9 mouse cellular contexts compared by ENCODE assay signal in the genomic region with DNA sequence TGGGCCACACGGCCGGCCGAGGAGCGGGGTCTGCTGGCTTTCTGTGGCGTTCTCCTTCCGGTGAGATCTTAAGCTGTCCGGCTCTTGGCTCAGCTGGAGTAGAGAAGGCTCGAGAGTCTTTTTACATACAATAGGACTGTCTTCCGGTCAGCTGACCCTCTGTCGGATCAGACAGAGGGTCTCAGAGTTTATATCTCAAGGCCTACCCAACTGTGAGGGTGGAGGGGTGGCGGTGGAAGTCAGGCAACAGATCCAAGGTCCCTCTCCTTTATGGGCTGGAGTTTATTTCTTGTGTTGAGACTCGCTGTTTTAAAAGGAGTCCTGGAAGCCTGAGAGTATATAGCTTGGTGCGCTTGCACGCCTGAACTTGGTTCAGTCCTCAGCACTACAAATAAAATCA. TPM values are rescaled to one million over a fixed set of nuclear protein-coding genes. Genes with fewer than 3 reads are reported as not detected.
DNase-seq lines count a peak whose midpoint lies in the region; ATAC-seq and TF ChIP-seq lines count a peak whose summit lies in the region.
"Had no signal": no experiment of that assay in that cellular context is flagged by ENCODE, and none has a peak within 500 bp of the region (broad histone marks: within the 10 kb centered on the region; RNA-seq: fewer than 3 reads in every experiment).

A gene (minus strand): TSS at position 101 of the 400 bp plus-strand sequence.

- no peaks in the 10 kb centered on the region for H3K9me3 ChIP-seq in midbrain, postnatal 0 days (ENCODE audit: low read length)
- no peaks in the 10 kb centered on the region for H3K9me3 ChIP-seq in midbrain, embryonic 10.5 days (replicated peaks)

- H3K4me2 ChIP-seq in midbrain, postnatal 0 days (ENCODE audit: low read depth, low read length, poor library complexity, severe bottlenecking) = no peak within 1 kb of the TSS

- no peak for TF ChIP-seq POLR2A in cerebellum, adult 2 months (IDR thresholded peaks at IDR 0.05; ENCODE audit: borderline replicate concordance, insufficient read depth, low read length)

- no peak within 1 kb of the TSS for H3K27ac ChIP-seq in cerebellum, adult 2 months (ENCODE audit: insufficient read depth, low read length)
- no peak within 1 kb of the TSS for H3K27ac ChIP-seq in midbrain, postnatal 0 days (ENCODE audit: low read depth, low read length)
- no peak within 1 kb of the TSS for H3K27ac ChIP-seq in midbrain, embryonic 10.5 days (replicated peaks)

- no peak for TF ChIP-seq CTCF in cerebellum, adult 2 months (IDR thresholded peaks at IDR 0.05; ENCODE audit: borderline replicate concordance, insufficient read depth, low read depth, low read length)
- TF ChIP-seq CTCF in midbrain, postnatal 0 days (IDR thresholded peaks at IDR 0.05) = no peak

- 88% methylated on average over 14 of the region's 14 CpGs for WGBS in cerebellum, adult 2 months
- 86% methylated on average over 14 of the region's 14 CpGs for WGBS in midbrain, postnatal 0 days
- WGBS in midbrain, embryonic 10.5 days = 88% methylated on average over 14 of the region's 14 CpGs

- DNase-seq in cerebellum, adult 2 months = no peak
- DNase-seq in cerebellum, postnatal 14 days = no peak
- DNase-seq in midbrain, postnatal 0 days (ENCODE audit: low spot score) = no peak
- no peak for DNase-seq in midbrain, embryonic 10.5 days (ENCODE audit: low spot score)
- DNase-seq in heart, postnatal 25 days (ENCODE audit: low spot score) = no peak
- no peak for DNase-seq in embryo, embryonic 10 days (ENCODE audit: low spot score)
- no peak for DNase-seq in spleen, adult 18-20 months
- DNase-seq: kidney, adult 11 months had no signal

- no peak for ATAC-seq in midbrain, postnatal 0 days (ENCODE audit: low FRiP score)
- ATAC-seq in neutrophil, adult 5-6 weeks (ENCODE audit: extremely low read depth, insufficient number of reproducible peaks, low FRiP score, poor library complexity, severe bottlenecking) = no peak

- no peak within 1 kb of the TSS for H3K4me3 ChIP-seq in cerebellum, adult 2 months (replicated peaks; ENCODE audit: insufficient read depth, low read depth, low read length)
- H3K4me3 ChIP-seq in midbrain, postnatal 0 days (ENCODE audit: low read depth, low read length) = no peak within 1 kb of the TSS
- no peak within 1 kb of the TSS for H3K4me3 ChIP-seq in midbrain, embryonic 10.5 days

- no peaks in the 10 kb centered on the region for H3K36me3 ChIP-seq in midbrain, postnatal 0 days (ENCODE audit: insufficient read depth, low read length)
- no peaks in the 10 kb centered on the region for H3K36me3 ChIP-seq in midbrain, embryonic 10.5 days

- H3K4me1 ChIP-seq in cerebellum, adult 2 months (ENCODE audit: control insufficient read depth, insufficient read depth, low read length) = no peaks in the 10 kb centered on the region
- no peaks in the 10 kb centered on the region for H3K4me1 ChIP-seq in midbrain, postnatal 0 days (ENCODE audit: insufficient read depth, low read length)
- H3K4me1 ChIP-seq in midbrain, embryonic 10.5 days = no peaks in the 10 kb centered on the region

- no peaks in the 10 kb centered on the region for H3K27me3 ChIP-seq in cerebellum, adult 2 months (ENCODE audit: control insufficient read depth, insufficient read depth, low read length)
- no peaks in the 10 kb centered on the region for H3K27me3 ChIP-seq in midbrain, postnatal 0 days (ENCODE audit: insufficient read depth, low read length)
- H3K27me3 ChIP-seq in midbrain, embryonic 10.5 days (ENCODE audit: low read depth, poor library complexity, severe bottlenecking) = no peaks in the 10 kb centered on the region

- no peak within 1 kb of the TSS for H3K9ac ChIP-seq in midbrain, postnatal 0 days (replicated peaks; ENCODE audit: low read length, poor library complexity, severe bottlenecking)

- intact Hi-C loops in heart, postnatal 25 days (cut with DNase I) = no loop called here

RNA-seq across cellular contexts. Expression of the gene that starts here (rescaled TPM):
- polyA plus RNA-seq in cerebellum, adult 2 months (2012; rRNA removed) = 11.2 and 11.3 TPM in 2 replicates
- total RNA-seq in midbrain, postnatal 0 days (2014; rRNA removed) = 15.5 and 16.2 TPM in 2 replicates
- polyA plus RNA-seq in midbrain, postnatal 0 days (2015; fragmentation: Nextera tagmentation; extraction: Ambion mirVana) = 19.3 and 23.5 TPM in 2 replicates
- polyA plus RNA-seq in midbrain, embryonic 10.5 days (2016; fragmentation: Nextera tagmentation; extraction: Ambion mirVana) = 2.9 and 3.9 TPM in 2 replicates
- 10 to 100 TPM; 40.2 to 45.4 TPM for total RNA-seq in heart, postnatal 25 days (2021)
- 2,014 and 2,052 TPM in 2 replicates for total RNA-seq in neutrophil, adult 5-6 weeks (2017)

Comparison
In these comparisons a context has a peak if more than half of its experiments do, and no peak if none do; other contexts are left out.
1. RNA of the gene that starts here (total RNA-seq): 2,014 to 2,052 TPM in neutrophil, adult 5-6 weeks; 40.2 to 45.4 TPM in heart, postnatal 25 days and 15.5 to 16.2 TPM in midbrain, postnatal 0 days; every median in the first group is over 10 times any median in the second.